Mouse (Mus musculus) cerebral cortex, adult 2 months (tissue): ENCODE measurements around the gene Psmb1.

ENCODE experiments used
- WGBS: fragments of 180-500 bp; shearing (Covaris S2); methylation state at CpG from one replicate; pipeline ENCODE4 v1.1.7; 2018; 5-methylcytosine and 5-hydroxymethylcytosine counted together

Gene Psmb1

GRCm38 (mm10) chr17:15461921-15462495 lies 37.5 kb downstream of the Psmb1 start:
- 70% methylated on average over 6 of the region's 6 CpGs for WGBS

- 57% methylated on average over 4 of the region's 4 CpGs for WGBS
These were observed 39.8 kb downstream of the Psmb1 start for GRCm38 (mm10) chr17:15459761-15460160.

GRCm38 (mm10) chr17:15456595-15456994 lies 43.0 kb downstream of the Psmb1 start:
- 93% methylated on average over 2 of the region's 2 CpGs for WGBS

- 83% methylated on average over 4 of the region's 4 CpGs for WGBS
These were observed 44.3 kb downstream of the Psmb1 start for GRCm38 (mm10) chr17:15455203-15455602.

GRCm38 (mm10) chr17:15449606-15450005 lies 49.9 kb downstream of the Psmb1 start:
- 74% methylated on average over 3 of the region's 3 CpGs for WGBS

GRCm38 (mm10) chr17:15449144-15449543 lies 50.4 kb downstream of the Psmb1 start:
- 69% methylated on average over 6 of the region's 6 CpGs for WGBS

- 73% methylated on average over 5 of the region's 5 CpGs for WGBS
These were observed 51.7 kb downstream of the Psmb1 start for GRCm38 (mm10) chr17:15447831-15448230.

GRCm38 (mm10) chr17:15445421-15445820 lies 54.1 kb downstream of the Psmb1 start:
- 90% methylated on average over 3 of the region's 3 CpGs for WGBS

- WGBS, result 23% methylated on average over 11 of the region's 11 CpGs
These were observed 59.0 kb downstream of the Psmb1 start for GRCm38 (mm10) chr17:15440463-15441121.

- WGBS, result 56% methylated on average over 8 of the region's 8 CpGs
These were observed 59.5 kb downstream of the Psmb1 start for GRCm38 (mm10) chr17:15440067-15440462.

- WGBS, result 79% methylated on average over 3 of the region's 3 CpGs
These were observed 64.8 kb downstream of the Psmb1 start for GRCm38 (mm10) chr17:15434748-15435147.

- WGBS, result 92% methylated on average over 3 of the region's 3 CpGs
These were observed 67.5 kb downstream of the Psmb1 start for GRCm38 (mm10) chr17:15432036-15432435.

- 96% methylated on average over 4 of the region's 4 CpGs for WGBS
These were observed 68.0 kb downstream of the Psmb1 start for GRCm38 (mm10) chr17:15431551-15431950.

- 70% methylated on average over 5 of the region's 5 CpGs for WGBS
These were observed 68.5 kb downstream of the Psmb1 start for GRCm38 (mm10) chr17:15431021-15431514.

- 50% methylated on average over 1 of the region's 1 CpGs for WGBS
These were observed 69.6 kb downstream of the Psmb1 start for GRCm38 (mm10) chr17:15429937-15430336.

- 73% methylated on average over 6 of the region's 6 CpGs for WGBS
These were observed 70.1 kb downstream of the Psmb1 start for GRCm38 (mm10) chr17:15429451-15429850.

- 96% methylated on average over 3 of the region's 3 CpGs for WGBS
These were observed 73.6 kb downstream of the Psmb1 start for GRCm38 (mm10) chr17:15425931-15426330.
